Mouse (Mus musculus): ENCODE measurements at regions not wholly inside any gene's neighbourhood (a gene's known extent, or its start where the extent isn't known, plus 50 kb on each side); places are given as distances from the start of the nearest gene placed in this dataset.
A peak's percentile ranks its signal among the peaks of the same experiment; 100 is the strongest.

GRCm38 (mm10) chr5:43102590-43102989, 130.4 kb upstream of the Cpeb2 start:
- 64% methylated on average over 3 of the region's 3 CpGs for WGBS
- Histone ChIP-seq H3K36me3 (no peaks in the 10 kb centered on the region), H3K4me3 (replicated peaks) (no peak overlapping the region), H3K9me3 (replicated peaks) (no peaks in the 10 kb centered on the region), H3K4me1 (peaks cover 4% of the 10 kb centered on the region; the same call in 1 of the 2 replicates), H3K27ac (replicated peaks) (no peak overlapping the region), H3K9ac (replicated peaks) (no peak overlapping the region), H3K27me3 (replicated peaks) (no peaks in the 10 kb centered on the region), H3K4me2 (no peak overlapping the region)
- no peak for ATAC-seq (ENCODE audit: low FRiP score)

GRCm38 (mm10) chr5:43103728-43104127, 129.2 kb upstream of the Cpeb2 start:
- Histone ChIP-seq H3K27ac (replicated peaks) (no peak overlapping the region), H3K4me2 (no peak overlapping the region), H3K9me3 (replicated peaks) (no peaks in the 10 kb centered on the region), H3K4me3 (replicated peaks) (no peak overlapping the region), H3K27me3 (replicated peaks) (no peaks in the 10 kb centered on the region), H3K36me3 (no peaks in the 10 kb centered on the region), H3K4me1 (peaks cover 12% of the 10 kb centered on the region), H3K9ac (replicated peaks) (no peak overlapping the region)
- no peak for ATAC-seq (ENCODE audit: low FRiP score)
- WGBS = 76% methylated on average over 7 of the region's 7 CpGs

GRCm38 (mm10) chr5:43105528-43105927, 127.4 kb upstream of the Cpeb2 start:
- H3K9ac ChIP-seq (replicated peaks) = no peak overlapping the region
- H3K36me3 ChIP-seq = no peaks in the 10 kb centered on the region
- H3K27me3 ChIP-seq (replicated peaks) = no peaks in the 10 kb centered on the region
- 80% methylated on average over 5 of the region's 5 CpGs for WGBS
- H3K4me2 ChIP-seq = no peak overlapping the region
- no peak for ATAC-seq (ENCODE audit: low FRiP score)
- H3K27ac ChIP-seq (replicated peaks) = no peak overlapping the region
- H3K4me1 ChIP-seq = peaks cover 12% of the 10 kb centered on the region
- no peaks in the 10 kb centered on the region for H3K9me3 ChIP-seq (replicated peaks)
- H3K4me3 ChIP-seq (replicated peaks) = no peak overlapping the region

- Histone ChIP-seq H3K4me1 (peaks cover 8% of the 10 kb centered on the region), H3K27ac (replicated peaks) (no peak overlapping the region), H3K36me3 (no peaks in the 10 kb centered on the region), H3K27me3 (replicated peaks) (no peaks in the 10 kb centered on the region), H3K4me2 (no peak overlapping the region), H3K9me3 (replicated peaks) (no peaks in the 10 kb centered on the region), H3K9ac (replicated peaks) (no peak overlapping the region), H3K4me3 (replicated peaks) (no peak overlapping the region)
- WGBS = 79% methylated on average over 9 of the region's 9 CpGs
- peak; percentile 30; the same call in 1 of the 2 replicates for ATAC-seq (ENCODE audit: low FRiP score)
Measured at GRCm38 (mm10) chr5:43107436-43108259, 125.3 kb upstream of the Cpeb2 start.

- Histone ChIP-seq H3K4me2 (no peak overlapping the region), H3K27me3 (replicated peaks) (no peaks in the 10 kb centered on the region), H3K9ac (replicated peaks) (no peak overlapping the region), H3K27ac (replicated peaks) (no peak overlapping the region), H3K9me3 (replicated peaks) (no peaks in the 10 kb centered on the region), H3K4me1 (peaks cover 8% of the 10 kb centered on the region), H3K4me3 (replicated peaks) (no peak overlapping the region), H3K36me3 (no peaks in the 10 kb centered on the region)
- ATAC-seq (ENCODE audit: low FRiP score) = peak; percentile 42; the same call in 1 of the 2 replicates
- 74% methylated on average over 2 of the region's 2 CpGs for WGBS
Measured at GRCm38 (mm10) chr5:43108260-43108589, 124.7 kb upstream of the Cpeb2 start.

- Histone ChIP-seq H3K36me3 (no peaks in the 10 kb centered on the region), H3K9me3 (replicated peaks) (no peaks in the 10 kb centered on the region), H3K4me1 (peaks cover 8% of the 10 kb centered on the region), H3K4me3 (replicated peaks) (no peak overlapping the region), H3K27ac (replicated peaks) (no peak overlapping the region), H3K27me3 (replicated peaks) (no peaks in the 10 kb centered on the region), H3K9ac (replicated peaks) (no peak overlapping the region), H3K4me2 (no peak overlapping the region)
- 75% methylated on average over 5 of the region's 5 CpGs for WGBS
- ATAC-seq (ENCODE audit: low FRiP score) = no peak
Measured at GRCm38 (mm10) chr5:43110122-43110521, 122.8 kb upstream of the Cpeb2 start.

GRCm38 (mm10) chr5:43111740-43112139, 121.2 kb upstream of the Cpeb2 start:
- no peaks in the 10 kb centered on the region for H3K27me3 ChIP-seq (replicated peaks)
- H3K27ac ChIP-seq (replicated peaks) = no peak overlapping the region

GRCm38 (mm10) chr5:43113405-43114119, 119.4 kb upstream of the Cpeb2 start:
- Histone ChIP-seq H3K4me3 (replicated peaks) (no peak overlapping the region), H3K36me3 (no peaks in the 10 kb centered on the region), H3K4me2 (no peak overlapping the region), H3K27me3 (replicated peaks) (no peaks in the 10 kb centered on the region), H3K4me1 (no peaks in the 10 kb centered on the region), H3K27ac (replicated peaks) (no peak overlapping the region), H3K9me3 (replicated peaks) (no peaks in the 10 kb centered on the region), H3K9ac (replicated peaks) (no peak overlapping the region)
- 80% methylated on average over 12 of the region's 12 CpGs for WGBS
- no peak for ATAC-seq (ENCODE audit: low FRiP score)

More at GRCm38 (mm10) chr5:43111740-43112139, 121.2 kb upstream of the Cpeb2 start:
- no peaks in the 10 kb centered on the region for H3K9me3 ChIP-seq (replicated peaks)
- H3K36me3 ChIP-seq = no peaks in the 10 kb centered on the region
- H3K4me3 ChIP-seq (replicated peaks) = no peak overlapping the region
- ATAC-seq (ENCODE audit: low FRiP score) = no peak
- 74% methylated on average over 2 of the region's 2 CpGs for WGBS
- H3K9ac ChIP-seq (replicated peaks) = no peak overlapping the region
- H3K4me2 ChIP-seq = no peak overlapping the region
- H3K4me1 ChIP-seq = peaks cover 8% of the 10 kb centered on the region

- Histone ChIP-seq H3K36me3 (no peaks in the 10 kb centered on the region), H3K27ac (replicated peaks) (no peak overlapping the region), H3K9me3 (replicated peaks) (no peaks in the 10 kb centered on the region), H3K4me3 (replicated peaks) (no peak overlapping the region), H3K4me1 (no peaks in the 10 kb centered on the region), H3K9ac (replicated peaks) (no peak overlapping the region), H3K4me2 (no peak overlapping the region), H3K27me3 (replicated peaks) (no peaks in the 10 kb centered on the region)
- ATAC-seq (ENCODE audit: low FRiP score) = no peak
- WGBS = 98% methylated on average over 3 of the region's 3 CpGs
Measured at GRCm38 (mm10) chr5:43115507-43115906, 117.5 kb upstream of the Cpeb2 start.

- Histone ChIP-seq H3K4me1 (no peaks in the 10 kb centered on the region), H3K9me3 (replicated peaks) (no peaks in the 10 kb centered on the region), H3K9ac (replicated peaks) (no peak overlapping the region), H3K27ac (replicated peaks) (no peak overlapping the region), H3K4me3 (replicated peaks) (no peak overlapping the region), H3K27me3 (replicated peaks) (no peaks in the 10 kb centered on the region), H3K4me2 (no peak overlapping the region), H3K36me3 (no peaks in the 10 kb centered on the region)
- 52% methylated on average over 7 of the region's 7 CpGs for WGBS
- no peak for ATAC-seq (ENCODE audit: low FRiP score)
Measured at GRCm38 (mm10) chr5:43116821-43117220, 116.1 kb upstream of the Cpeb2 start.

- Histone ChIP-seq H3K4me2 (no peak overlapping the region), H3K4me3 (replicated peaks) (no peak overlapping the region), H3K36me3 (no peaks in the 10 kb centered on the region), H3K27me3 (replicated peaks) (no peaks in the 10 kb centered on the region), H3K9me3 (replicated peaks) (no peaks in the 10 kb centered on the region), H3K9ac (replicated peaks) (no peak overlapping the region), H3K27ac (replicated peaks) (no peak overlapping the region), H3K4me1 (no peaks in the 10 kb centered on the region)
- 95% methylated on average over 2 of the region's 2 CpGs for WGBS
- ATAC-seq (ENCODE audit: low FRiP score) = no peak
Measured at GRCm38 (mm10) chr5:43121065-43121464, 111.9 kb upstream of the Cpeb2 start.

- no peaks in the 10 kb centered on the region for H3K9me3 ChIP-seq (replicated peaks)
- no peak overlapping the region for H3K27ac ChIP-seq (replicated peaks)
- no peak overlapping the region for H3K4me2 ChIP-seq
- H3K4me3 ChIP-seq (replicated peaks) = no peak overlapping the region
- H3K27me3 ChIP-seq (replicated peaks) = no peaks in the 10 kb centered on the region
- no peaks in the 10 kb centered on the region for H3K4me1 ChIP-seq
- H3K36me3 ChIP-seq = no peaks in the 10 kb centered on the region
- ATAC-seq (ENCODE audit: low FRiP score) = no peak
- H3K9ac ChIP-seq (replicated peaks) = no peak overlapping the region
Measured at GRCm38 (mm10) chr5:43124301-43124700, 108.7 kb upstream of the Cpeb2 start.
